Mouse (Mus musculus) embryonic facial prominence, embryonic 13.5 days (tissue): ENCODE results near the gene Igfbp2. TPM values are rescaled to one million over a fixed set of nuclear protein-coding genes. Genes with fewer than 3 reads are reported as not detected.

Experiments
- ATAC-seq: fragments of 200-750 bp; cut with Nextera tagmentation; 2 replicates; pipeline ENCODE4 v1.8.0; 2017; ENCODE audit warnings: low read depth; ENCODE audit not compliant: insufficient number of reproducible peaks, insufficient read depth, low FRiP score, low TSS enrichment
- H3K27ac ChIP-seq: fragments of 300-500 bp; sonication (generic); 2 replicates; pipeline ENCODE4 v1.5.1; 2015; ENCODE audit warnings: moderate library complexity, mild to moderate bottlenecking, inconsistent platforms
- H3K27me3 ChIP-seq: fragments of 300-500 bp; sonication (generic); 2 replicates; pipeline ENCODE4 v1.6.1; 2015; ENCODE audit warnings: mild to moderate bottlenecking, inconsistent platforms
- H3K36me3 ChIP-seq: fragments of 300-500 bp; sonication (generic); 2 replicates; pipeline ENCODE4 v1.6.1; 2015; ENCODE audit warnings: mild to moderate bottlenecking, inconsistent platforms
- H3K4me1 ChIP-seq: fragments of 300-500 bp; sonication (generic); 2 replicates; pipeline ENCODE4 v1.6.1; 2015; ENCODE audit warnings: inconsistent platforms
- H3K4me2 ChIP-seq: fragments of 300-500 bp; sonication (generic); 2 replicates; pipeline ENCODE4 v1.6.1; 2015; ENCODE audit warnings: moderate library complexity, mild to moderate bottlenecking, inconsistent platforms
- H3K4me3 ChIP-seq: fragments of 300-500 bp; sonication (generic); 2 replicates; pipeline ENCODE4 v1.5.1; 2015; ENCODE audit warnings: mild to moderate bottlenecking, inconsistent platforms
- H3K9ac ChIP-seq: fragments of 300-500 bp; sonication (generic); 2 replicates; pipeline ENCODE4 v1.6.1; 2015; ENCODE audit warnings: mild to moderate bottlenecking, inconsistent platforms
- H3K9me3 ChIP-seq: fragments of 300-500 bp; sonication (generic); 2 replicates; pipeline ENCODE4 v1.6.1; 2016; ENCODE audit warnings: inconsistent platforms
- WGBS: fragments of 180-500 bp; shearing (Covaris S2); methylation state at CpG from one replicate; pipeline ENCODE4 v1.1.7; 2015; ENCODE audit warnings: mixed read lengths; 5-methylcytosine and 5-hydroxymethylcytosine counted together
- polyA plus RNA-seq: library from polyadenylated mRNA; unstranded; fragments of >200 nt; fragmentation: Nextera tagmentation; extraction: Ambion mirVana; gene quantifications from 2 replicates; pipeline ENCODE4 v1.2.1, GENCODE M21; 2015

Igfbp2 gene
- polyA plus RNA-seq, 1 experiment from 2014 or later: 555 TPM

DNA sequence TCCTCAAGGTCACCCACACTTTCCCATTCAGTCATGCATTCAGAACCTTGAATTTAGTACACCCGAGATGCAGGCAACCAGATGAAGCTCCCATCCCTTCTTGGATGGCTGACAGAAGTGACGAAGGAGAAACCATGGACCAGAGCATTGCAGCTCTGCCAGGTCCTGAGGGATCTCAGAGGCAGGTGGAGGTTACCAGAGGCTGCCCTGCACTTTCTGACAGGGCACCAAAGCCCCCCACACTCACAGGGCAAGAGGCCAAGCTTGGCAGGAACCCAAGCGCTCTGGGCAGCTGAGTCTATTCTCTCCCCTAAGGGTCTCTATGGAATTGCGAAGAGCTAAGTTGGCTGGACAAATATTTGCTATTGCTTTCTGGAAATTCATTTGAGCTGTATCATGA is 20.3 kb upstream of the Igfbp2 start:
- H3K36me3 ChIP-seq: no peaks in the 10 kb centered on the region
- WGBS: 82% methylated on average over 4 of the region's 4 CpGs
- ATAC-seq: no peak
- H3K27ac ChIP-seq: no peak overlapping the region
- no peaks in the 10 kb centered on the region for H3K27me3 ChIP-seq
- no peak overlapping the region for H3K4me3 ChIP-seq
- no peaks in the 10 kb centered on the region for H3K9me3 ChIP-seq
- no peak overlapping the region for H3K4me2 ChIP-seq
- H3K9ac ChIP-seq: no peak overlapping the region
- H3K4me1 ChIP-seq: peaks cover 11% of the 10 kb centered on the region

DNA sequence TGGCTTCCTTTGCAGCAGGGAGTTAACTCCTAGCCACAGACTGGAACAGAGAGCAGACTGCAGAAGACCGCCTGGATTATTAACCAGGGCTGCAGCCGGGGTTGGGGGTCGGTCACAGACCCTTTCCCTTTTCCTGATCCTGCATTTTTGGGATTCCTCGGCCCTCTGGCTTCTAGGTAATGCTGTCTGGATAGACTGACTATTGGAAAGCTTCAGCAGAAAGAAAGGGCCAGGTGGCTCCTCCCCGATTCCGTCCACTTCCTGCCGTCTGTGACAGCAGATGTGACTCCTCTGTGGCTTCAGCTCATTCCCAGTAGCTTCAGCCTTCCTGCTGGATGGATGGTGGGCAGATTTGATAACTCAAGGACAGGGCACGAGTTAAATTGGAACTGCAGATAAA is 19.3 kb upstream of the Igfbp2 start:
- Histone ChIP-seq H3K4me2 (no peak overlapping the region), H3K27me3 (no peaks in the 10 kb centered on the region), H3K4me3 (no peak overlapping the region), H3K9ac (no peak overlapping the region), H3K27ac (no peak overlapping the region), H3K9me3 (no peaks in the 10 kb centered on the region), H3K4me1 (peaks cover 11% of the 10 kb centered on the region), H3K36me3 (no peaks in the 10 kb centered on the region)
- WGBS: 30% methylated on average over 8 of the region's 8 CpGs
- no peak for ATAC-seq

DNA sequence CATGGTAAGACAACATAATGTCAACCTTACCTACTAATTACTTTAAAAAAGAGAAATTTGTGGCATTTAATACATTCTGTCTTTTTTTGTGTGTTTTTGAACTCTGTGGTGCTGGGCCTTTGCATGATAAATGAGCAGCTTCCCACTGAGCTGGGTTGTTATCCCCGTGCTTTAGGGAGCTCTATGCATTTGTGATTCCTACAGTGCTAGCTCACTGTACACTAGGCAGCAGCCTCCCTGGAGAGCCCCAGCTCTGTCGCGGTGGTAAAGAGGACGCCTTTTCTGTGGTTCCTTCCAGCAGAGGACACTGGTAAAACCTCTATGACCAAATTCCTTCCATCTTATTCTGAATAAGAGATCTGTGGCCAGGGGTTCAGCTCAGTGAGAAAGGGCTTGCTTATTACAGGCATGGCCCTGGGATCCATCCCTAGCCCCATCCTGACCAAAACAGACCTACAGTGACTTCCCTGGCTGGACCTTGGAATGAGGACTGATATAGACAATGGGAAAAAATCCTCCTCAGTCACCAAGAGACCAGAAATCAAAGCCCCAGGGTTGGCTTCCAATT is 18.7 kb upstream of the Igfbp2 start:
- no peak overlapping the region for H3K4me2 ChIP-seq
- H3K9me3 ChIP-seq: no peaks in the 10 kb centered on the region
- no peaks in the 10 kb centered on the region for H3K36me3 ChIP-seq
- H3K4me3 ChIP-seq: no peak overlapping the region
- no peak overlapping the region for H3K9ac ChIP-seq
- peak overlapping the region; percentile 64 for H3K27ac ChIP-seq
- no peak for ATAC-seq
- H3K4me1 ChIP-seq: peaks cover 11% of the 10 kb centered on the region
- WGBS: 11% methylated on average over 4 of the region's 4 CpGs
- H3K27me3 ChIP-seq: no peaks in the 10 kb centered on the region

DNA sequence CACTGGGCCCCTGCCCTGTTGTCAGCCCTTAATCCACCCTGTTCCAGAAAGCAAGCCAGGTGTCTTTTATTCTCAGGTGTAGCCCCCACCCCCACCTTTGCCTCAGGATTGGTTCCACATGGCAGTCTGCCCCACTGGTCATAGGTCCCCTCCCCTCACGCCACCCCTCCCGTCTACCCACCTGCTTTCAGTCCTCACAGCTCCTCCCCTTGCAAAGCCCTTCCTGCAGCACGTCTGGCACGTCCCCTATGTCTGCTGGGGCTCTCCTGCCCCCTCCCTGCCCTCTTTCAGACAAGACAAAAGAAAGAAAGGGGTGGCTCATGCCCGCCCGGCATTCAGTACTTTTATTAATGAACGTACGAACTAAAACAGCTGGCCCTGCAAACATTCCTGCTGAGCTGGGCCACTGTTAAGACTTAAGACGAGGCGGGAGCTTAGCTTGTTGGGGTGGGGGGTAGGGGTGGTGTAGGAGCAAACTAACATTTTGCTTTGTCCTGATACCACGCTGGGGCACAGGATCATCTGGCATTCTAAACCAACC is 18.2 kb upstream of the Igfbp2 start:
- Histone ChIP-seq H3K9me3 (peaks cover 5% of the 10 kb centered on the region; the same call in 1 of the 2 replicates), H3K4me3 (no peak overlapping the region), H3K4me2 (0 out of 2 replicates have a peak overlapping the region, but pooled peaks have one; percentile 0), H3K36me3 (no peaks in the 10 kb centered on the region), H3K27me3 (no peaks in the 10 kb centered on the region), H3K4me1 (peaks cover 11% of the 10 kb centered on the region), H3K9ac (no peak overlapping the region), H3K27ac (peak overlapping the region; percentile 64)
- WGBS: 18% methylated on average over 11 of the region's 11 CpGs
- ATAC-seq: peak; percentile 59; the same call in 1 of the 2 replicates

DNA sequence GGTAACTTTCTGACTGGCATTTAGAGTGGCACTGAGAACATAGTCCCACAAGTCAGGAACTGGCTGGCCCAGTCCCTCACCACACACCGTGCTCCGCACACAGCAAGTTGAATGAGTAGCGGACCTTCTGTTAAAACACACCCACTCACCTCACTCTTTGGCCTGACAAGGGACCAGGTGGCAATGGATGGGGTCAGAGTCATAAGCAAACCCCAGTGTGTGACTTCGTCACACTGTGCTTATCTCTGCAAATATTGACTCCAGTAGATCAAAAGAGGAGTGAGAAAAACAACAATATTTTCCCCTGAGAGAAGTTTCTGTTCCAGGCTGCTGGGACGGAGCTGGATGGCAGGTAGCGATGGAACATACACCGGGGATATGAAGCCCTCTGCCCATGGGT is 15.0 kb upstream of the Igfbp2 start:
- no peak overlapping the region for H3K4me2 ChIP-seq
- no peak for ATAC-seq
- no peak overlapping the region for H3K4me3 ChIP-seq
- WGBS: 95% methylated on average over 7 of the region's 7 CpGs
- H3K27ac ChIP-seq: no peak overlapping the region
- no peaks in the 10 kb centered on the region for H3K27me3 ChIP-seq
- no peaks in the 10 kb centered on the region for H3K36me3 ChIP-seq
- H3K4me1 ChIP-seq: peaks cover 25% of the 10 kb centered on the region
- no peak overlapping the region for H3K9ac ChIP-seq
- H3K9me3 ChIP-seq: peaks cover 6% of the 10 kb centered on the region; the same call in 1 of the 2 replicates

DNA sequence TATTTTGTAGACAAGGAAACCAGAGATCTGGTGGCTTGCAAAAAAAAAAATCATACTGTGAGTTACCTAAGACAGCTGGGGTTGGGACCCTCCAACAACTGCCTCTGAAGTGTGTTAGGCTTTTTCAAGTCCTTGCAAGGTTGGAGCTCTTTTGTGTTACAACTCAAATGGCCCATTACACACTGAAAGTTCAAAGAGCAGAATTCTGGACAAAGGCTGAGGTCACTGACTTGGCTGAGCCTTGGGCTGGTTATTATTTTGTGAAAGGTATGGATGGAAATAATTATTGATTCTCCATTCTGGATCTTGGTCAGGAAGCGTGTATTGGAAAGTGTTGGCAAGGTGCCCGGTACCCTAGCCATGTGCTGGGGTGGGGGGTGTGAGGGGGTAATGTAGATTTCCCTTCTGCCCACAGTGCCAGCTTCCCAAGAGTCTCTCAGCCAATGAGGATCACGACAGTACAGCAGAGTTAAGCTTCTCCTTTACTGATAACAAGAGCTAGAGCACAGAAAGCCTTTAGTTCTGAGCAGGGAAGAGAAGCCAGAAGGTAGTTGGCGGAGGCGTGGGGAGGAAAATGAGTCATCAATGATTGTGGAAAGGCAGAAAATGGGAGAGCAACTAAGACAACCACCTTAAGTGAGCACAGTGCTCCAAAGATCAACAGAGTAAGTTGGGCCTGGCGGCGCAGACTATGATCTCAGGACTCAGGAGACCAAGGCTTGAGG is 14.2 kb upstream of the Igfbp2 start:
- ATAC-seq: no peak
- no peak overlapping the region for H3K4me2 ChIP-seq
- WGBS: 88% methylated on average over 7 of the region's 7 CpGs

DNA sequence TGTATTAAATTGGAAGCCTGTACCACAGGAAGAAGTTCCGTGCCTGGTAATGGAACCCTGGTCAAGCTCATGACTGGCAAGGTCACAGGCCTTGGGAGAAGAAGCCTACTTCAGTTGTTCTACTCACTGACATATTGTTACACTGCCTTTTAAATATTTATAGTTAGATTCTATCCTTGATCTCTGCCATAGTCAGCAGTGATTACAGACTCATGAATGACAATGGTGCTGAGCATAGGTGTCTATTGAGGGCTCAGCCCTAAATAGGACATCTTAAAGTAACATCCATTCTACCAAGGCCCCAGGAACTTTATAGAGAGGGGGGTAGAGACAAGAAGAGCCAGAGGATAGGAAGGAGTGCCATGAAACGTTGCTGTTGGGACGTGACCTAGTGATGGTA is 13.2 kb upstream of the Igfbp2 start:
- no peak for ATAC-seq
- WGBS: 92% methylated on average over 3 of the region's 3 CpGs

More for the DNA sequence above, 14.2 kb upstream of the Igfbp2 start:
- H3K36me3 ChIP-seq: no peaks in the 10 kb centered on the region
- H3K27ac ChIP-seq: no peak overlapping the region
- no peak overlapping the region for H3K9ac ChIP-seq
- peaks cover 30% of the 10 kb centered on the region for H3K4me1 ChIP-seq
- peaks cover 6% of the 10 kb centered on the region; the same call in 1 of the 2 replicates for H3K9me3 ChIP-seq
- no peaks in the 10 kb centered on the region for H3K27me3 ChIP-seq
- no peak overlapping the region for H3K4me3 ChIP-seq

DNA sequence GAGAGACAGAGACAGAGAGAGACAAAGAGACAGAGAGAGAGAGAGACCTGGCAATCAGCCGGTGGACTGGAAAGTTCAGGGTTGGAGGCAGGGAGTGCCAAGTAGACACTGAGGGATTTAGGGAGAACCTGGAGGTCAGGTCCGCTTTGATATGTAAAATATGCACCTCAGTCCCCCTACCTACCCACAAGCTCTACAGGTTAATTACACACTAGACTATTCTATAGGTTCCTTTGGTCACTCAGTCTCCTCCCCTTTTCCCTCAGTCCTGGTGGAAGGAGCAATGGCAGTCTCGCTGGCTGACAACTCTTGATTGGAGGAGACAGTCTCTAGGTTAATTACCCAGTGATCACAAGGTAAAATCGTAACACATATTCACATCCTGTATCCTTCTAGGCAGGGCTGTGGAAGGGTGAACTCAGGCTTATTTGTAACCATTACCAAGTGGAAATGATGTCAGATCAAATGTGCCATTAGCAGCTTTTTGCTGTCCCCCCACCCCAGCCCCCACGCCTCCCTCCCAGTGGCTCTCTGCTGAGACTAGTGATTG is 11.1 kb upstream of the Igfbp2 start:
- H3K27me3 ChIP-seq: no peaks in the 10 kb centered on the region
- peak overlapping the region; percentile 79 for H3K27ac ChIP-seq
- peaks cover 6% of the 10 kb centered on the region; the same call in 1 of the 2 replicates for H3K9me3 ChIP-seq
- ATAC-seq: no peak
- no peak overlapping the region for H3K4me2 ChIP-seq
- H3K36me3 ChIP-seq: no peaks in the 10 kb centered on the region
- no peak overlapping the region for H3K9ac ChIP-seq
- H3K4me3 ChIP-seq: no peak overlapping the region
- 37% methylated on average over 5 of the region's 5 CpGs for WGBS
- H3K4me1 ChIP-seq: peaks cover 22% of the 10 kb centered on the region

More for the DNA sequence above, 13.2 kb upstream of the Igfbp2 start:
- H3K36me3 ChIP-seq: no peaks in the 10 kb centered on the region
- H3K27me3 ChIP-seq: no peaks in the 10 kb centered on the region
- peaks cover 6% of the 10 kb centered on the region; the same call in 1 of the 2 replicates for H3K9me3 ChIP-seq
- H3K27ac ChIP-seq: no peak overlapping the region
- peaks cover 26% of the 10 kb centered on the region for H3K4me1 ChIP-seq
- H3K4me2 ChIP-seq: no peak overlapping the region
- H3K4me3 ChIP-seq: no peak overlapping the region
- no peak overlapping the region for H3K9ac ChIP-seq

DNA sequence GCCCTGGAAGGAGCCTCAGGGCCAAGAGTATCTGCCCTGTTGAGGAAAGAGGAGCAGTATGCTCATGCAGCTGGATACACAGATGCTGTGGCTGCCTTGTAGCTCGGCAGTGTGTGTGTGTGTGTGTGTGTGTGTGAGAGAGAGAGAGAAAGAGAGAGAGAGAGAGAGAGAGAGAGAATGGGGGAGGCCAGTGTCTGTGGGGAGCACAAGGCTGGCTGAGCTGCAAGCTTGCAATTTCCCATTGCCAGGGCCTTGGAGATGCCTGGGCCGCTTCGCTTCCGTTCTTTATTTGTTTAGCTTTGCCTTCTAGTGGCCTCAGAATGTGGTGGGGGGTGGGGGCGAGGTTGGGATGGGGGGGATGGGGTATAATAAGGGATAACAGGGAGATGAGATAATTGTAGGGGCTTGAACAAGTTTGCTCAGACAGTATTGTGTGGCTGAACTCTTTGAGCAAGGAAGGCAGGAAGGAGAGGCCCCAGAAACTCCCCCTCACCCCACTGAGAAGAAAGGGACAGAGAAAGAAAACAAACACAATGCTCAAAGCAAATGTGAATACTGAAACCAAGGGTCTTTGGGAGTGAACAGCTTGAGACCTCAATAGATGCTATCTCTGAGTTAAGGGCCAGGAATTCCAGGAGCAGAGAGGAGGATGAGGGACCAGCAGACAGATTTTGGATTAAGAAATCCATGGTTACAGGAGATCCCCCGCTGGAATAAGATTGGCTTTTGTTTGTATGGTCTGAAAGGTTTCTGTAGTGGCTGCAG is 10.5 kb upstream of the Igfbp2 start:
- H3K27ac ChIP-seq: peak overlapping the region; percentile 79
- H3K9ac ChIP-seq: no peak overlapping the region
- ATAC-seq: no peak
- H3K36me3 ChIP-seq: no peaks in the 10 kb centered on the region
- H3K4me3 ChIP-seq: no peak overlapping the region
- H3K27me3 ChIP-seq: no peaks in the 10 kb centered on the region
- peaks cover 22% of the 10 kb centered on the region for H3K4me1 ChIP-seq
- peaks cover 6% of the 10 kb centered on the region; the same call in 1 of the 2 replicates for H3K9me3 ChIP-seq
- no peak overlapping the region for H3K4me2 ChIP-seq
- WGBS: 6% methylated on average over 6 of the region's 6 CpGs

DNA sequence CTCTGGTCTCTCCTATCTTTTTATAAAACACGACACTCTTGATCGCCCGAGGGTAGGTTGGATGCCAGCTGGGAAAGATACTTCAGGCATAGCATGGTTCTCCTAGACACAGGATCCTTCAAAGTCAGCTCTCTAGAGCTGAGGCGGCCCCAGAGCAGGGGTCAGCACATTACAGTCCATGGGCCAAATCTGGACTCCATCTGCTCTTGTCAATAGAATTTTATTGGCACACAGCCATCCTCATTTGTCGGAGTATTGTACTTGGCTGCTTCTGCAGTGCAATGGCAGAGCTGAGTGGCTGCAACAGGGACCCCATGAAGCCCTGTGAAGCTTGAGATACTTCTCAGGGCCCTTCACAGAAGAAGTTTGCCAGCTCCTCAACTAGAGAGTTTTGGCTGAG is 9.1 kb upstream of the Igfbp2 start:
- 58% methylated on average over 5 of the region's 5 CpGs for whole genome bisulfite sequencing
- Histone ChIP-seq H3K27me3 (no peaks in the 10 kb centered on the region), H3K9ac (no peak overlapping the region), H3K4me2 (no peak overlapping the region), H3K4me1 (peaks cover 22% of the 10 kb centered on the region), H3K4me3 (no peak overlapping the region), H3K27ac (no peak overlapping the region), H3K9me3 (peaks cover 6% of the 10 kb centered on the region; the same call in 1 of the 2 replicates), H3K36me3 (no peaks in the 10 kb centered on the region)
- no peak for ATAC-seq

DNA sequence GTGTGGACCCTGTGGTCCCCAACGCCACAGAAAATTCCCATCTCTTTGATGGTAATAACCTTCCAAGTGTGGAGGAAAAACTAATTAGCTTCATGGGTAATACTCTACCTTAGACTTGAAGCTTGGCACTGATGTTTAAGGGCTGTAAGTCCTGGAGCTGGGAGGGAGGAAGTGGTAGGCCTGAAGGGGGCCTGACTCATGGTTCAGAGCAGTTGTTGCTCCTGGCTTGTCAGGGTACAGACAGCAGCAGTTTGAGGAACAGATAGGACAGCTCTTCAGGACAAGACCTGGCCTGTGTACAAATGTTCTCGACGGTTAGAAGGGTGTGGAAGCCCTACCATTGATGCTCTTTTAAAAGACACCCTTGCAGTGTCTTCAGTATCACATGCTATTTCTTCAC is 8.7 kb upstream of the Igfbp2 start:
- H3K4me2 ChIP-seq: no peak overlapping the region
- ATAC-seq: no peak
- H3K36me3 ChIP-seq: no peaks in the 10 kb centered on the region
- no peak overlapping the region for H3K27ac ChIP-seq
- peaks cover 6% of the 10 kb centered on the region; the same call in 1 of the 2 replicates for H3K9me3 ChIP-seq
- H3K27me3 ChIP-seq: no peaks in the 10 kb centered on the region
- no peak overlapping the region for H3K9ac ChIP-seq
- H3K4me3 ChIP-seq: no peak overlapping the region
- 79% methylated on average over 3 of the region's 3 CpGs for WGBS
- peaks cover 22% of the 10 kb centered on the region for H3K4me1 ChIP-seq
